Mouse (Mus musculus) liver, postnatal 0 days (tissue): Measurements from ENCODE around the gene Smyd2.

Experiments
- CTCF ChIP-seq: sonication (generic); IDR thresholded peaks from 2 replicates; pipeline ENCODE4 v1.5.1; 2016; ENCODE audit warnings: antibody characterized with exemption, low read depth
- EP300 ChIP-seq: IDR thresholded peaks from 2 replicates; pipeline ENCODE4 v1.6.1; 2016; ENCODE audit warnings: antibody characterized with exemption, low read depth, mild to moderate bottlenecking

- no peak for TF ChIP-seq CTCF
- TF ChIP-seq EP300, result no peak
Measured at GRCm38 (mm10) chr1:189899526-189899925, 22.6 kb downstream of the Smyd2 start.
